Mouse (Mus musculus) stomach, postnatal 0 days (tissue): ENCODE results near the gene Prss28.

Experiments used
- CTCF ChIP-seq: IDR thresholded peaks from 2 replicates; pipeline ENCODE4 v1.5.1; 2016; ENCODE audit warnings: antibody characterized with exemption, low read depth, mild to moderate bottlenecking, moderate library complexity
- EP300 ChIP-seq: optimal IDR thresholded peaks from 2 replicates; pipeline ENCODE3; 2016; ENCODE audit warnings: antibody characterized with exemption

GRCm38 (mm10) chr17:25272326-25272725 is 36.1 kb upstream of the Prss28 start:
- TF ChIP-seq CTCF = no peak
- TF ChIP-seq EP300 = no peak
